Mouse (Mus musculus): Measurements from ENCODE around the gene Nxf3.
"Not testable (repeated sequence)": the region's sequence is repeated elsewhere in the genome, so short reads cannot be mapped to it uniquely, and the experiment has no call there.

DNA sequence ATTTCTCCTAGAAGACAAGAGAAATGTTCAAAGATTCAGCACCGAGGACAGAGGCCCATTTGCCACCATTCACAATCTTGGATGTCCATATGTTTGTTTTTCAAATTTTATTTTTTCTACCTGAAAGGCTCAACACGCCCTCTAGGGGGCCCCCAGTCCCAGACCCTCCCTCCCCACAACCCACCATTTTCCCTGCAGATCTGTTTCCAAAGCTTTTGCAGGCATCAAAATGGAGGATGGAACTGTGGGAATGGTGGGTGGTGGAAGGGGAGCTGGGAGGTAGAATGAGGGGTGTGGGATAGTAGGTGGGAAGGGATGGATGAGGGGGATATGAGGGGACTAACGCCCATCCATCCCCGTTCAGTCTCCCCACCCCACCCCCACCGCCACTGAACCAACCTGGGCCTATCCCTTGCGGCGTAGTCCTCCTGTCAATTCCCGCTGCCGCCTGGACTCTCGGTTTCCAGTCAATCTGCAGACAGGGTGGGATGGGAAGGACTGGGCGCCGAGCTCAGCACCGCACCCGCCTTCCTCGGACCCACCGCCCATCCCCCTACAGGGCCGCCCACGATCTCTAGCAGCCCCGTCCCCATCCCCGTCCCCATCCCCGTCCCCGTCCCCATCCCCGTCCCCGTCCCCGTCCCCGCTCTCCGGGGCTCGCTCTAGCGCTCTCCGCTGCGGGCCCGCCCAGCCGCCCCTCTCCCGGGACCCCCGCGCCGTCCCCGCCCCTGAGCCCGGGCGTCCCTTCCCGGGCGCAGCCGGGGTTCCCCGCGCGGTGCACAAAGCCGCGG lies 17.7 kb downstream of the Nxf3 start:
- TF ChIP-seq CTCF (IDR thresholded peaks at IDR 0.05; ENCODE audit: insufficient read depth, low read length); POLR2A (IDR thresholded peaks at IDR 0.05; ENCODE audit: borderline replicate concordance, extremely low read depth, low read depth, low read length): not testable (repeated sequence)
